Mouse (Mus musculus) heart, postnatal 14 days (tissue): Measurements from ENCODE around the gene Ccr4. TPM values are rescaled to one million over a fixed set of nuclear protein-coding genes. Genes with fewer than 3 reads are reported as not detected.
"Not testable (repeated sequence)": the region's sequence is repeated elsewhere in the genome, so short reads cannot be mapped to it uniquely, and the experiment has no call there.

Experiments used
- DNase-seq, 2 experiments: peaks; one replicate each; pipeline ENCODE4 v3.0.0; 2021 to 2022
- intact Hi-C: fragments of 180-260 bp; cut with DNase I; formaldehyde crosslinking; loops from one replicate; pipeline ENCODE4 v1.15.1; 2025
- total RNA-seq, 2 experiments: library from RNA; stranded (reverse); gene quantifications; 2 replicates each; pipeline ENCODE4 v1.2.3; 2021

Gene Ccr4
- total RNA-seq, 2 experiments from 2014 or later, result 0.68 TPM; not detected in 1

DNA sequence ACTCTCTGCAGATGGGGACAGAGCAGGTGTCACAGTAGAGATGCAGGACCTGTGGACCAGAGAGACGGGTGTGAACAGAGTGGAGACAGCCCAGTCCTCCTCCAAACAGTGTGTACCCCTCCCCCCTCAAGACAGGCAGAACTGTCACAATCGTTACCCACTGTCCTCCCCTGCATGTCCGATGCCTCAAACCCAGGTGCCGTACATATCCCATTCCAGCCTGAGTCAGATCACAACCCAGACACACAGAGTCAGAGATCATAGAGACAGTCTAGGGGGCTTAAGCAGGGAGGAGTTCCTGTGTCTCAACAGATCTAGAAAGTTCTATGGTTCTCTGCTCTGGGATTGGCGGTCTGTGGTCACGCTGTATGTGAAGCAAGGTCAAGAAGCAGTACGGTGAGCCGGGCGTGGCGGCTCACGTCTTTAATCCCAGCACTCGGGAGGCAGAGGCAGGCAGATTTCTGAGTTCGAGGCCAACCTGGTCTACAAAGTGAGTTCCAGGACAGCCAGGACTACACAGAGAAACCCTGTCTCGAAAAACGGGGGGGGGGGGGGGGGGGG, 20.4 kb upstream of the Ccr4 start:
- no peak for DNase-seq
- intact Hi-C loops, result no loop called here

DNA sequence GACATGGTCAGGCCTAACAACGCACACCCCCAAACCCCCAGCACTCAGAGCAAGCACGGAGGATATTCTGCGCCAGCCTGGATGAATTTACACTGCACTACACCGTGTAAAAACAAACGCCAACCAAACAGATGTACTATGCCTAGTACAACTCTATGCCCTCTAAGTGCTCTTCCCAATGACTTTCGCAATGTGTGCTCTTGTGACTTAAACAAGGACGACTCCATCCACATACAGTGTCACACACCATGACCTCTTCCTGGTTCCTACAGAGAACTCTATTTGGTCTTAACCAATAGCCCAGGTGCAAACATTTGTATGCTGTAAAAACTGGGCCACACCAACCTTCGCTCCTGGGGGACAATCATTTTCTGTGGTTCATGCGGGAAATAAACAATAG, 17.8 kb upstream of the Ccr4 start:
- no peak for DNase-seq
- intact Hi-C loops, result no loop called here

DNA sequence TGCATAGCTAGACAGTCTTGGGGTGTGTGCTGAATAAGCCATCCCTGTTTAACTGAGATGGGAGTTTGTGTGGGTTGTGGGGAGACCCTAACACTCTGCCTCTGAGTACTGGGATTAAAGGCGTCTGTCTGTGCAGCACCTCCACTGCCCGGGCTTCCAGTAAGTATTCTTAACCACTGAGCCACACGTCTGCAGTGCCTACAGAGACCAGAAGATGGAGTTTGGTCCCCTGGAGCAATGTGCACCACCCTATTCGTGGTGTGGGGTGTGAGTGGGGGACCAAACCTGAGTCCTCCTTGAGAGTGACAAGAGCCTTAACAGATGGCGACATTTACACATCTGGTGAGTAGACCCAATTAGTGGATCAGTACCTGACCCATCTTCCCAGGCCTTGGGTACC, 17.3 kb upstream of the Ccr4 start:
- DNase-seq, result no peak
- intact Hi-C loops, result no loop called here

DNA sequence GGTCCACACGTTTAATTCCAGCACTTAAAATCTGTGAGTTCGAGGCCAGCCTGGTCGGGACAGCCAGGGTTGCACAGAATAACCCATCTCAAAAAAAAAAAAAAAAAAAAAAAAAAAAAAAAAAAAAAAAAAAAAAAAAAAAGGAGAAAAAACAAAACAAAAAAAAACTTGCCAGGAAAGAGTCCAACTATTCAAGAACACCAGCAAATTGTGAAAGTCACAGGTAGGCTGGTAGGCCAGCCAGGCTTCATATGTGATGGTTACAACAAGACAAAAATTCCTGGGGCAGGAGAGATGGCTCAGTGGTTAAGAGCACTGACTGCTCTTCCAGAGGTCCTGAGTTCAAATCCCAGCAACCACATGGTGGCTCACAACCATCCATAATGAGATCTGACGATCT, 15.8 kb upstream of the Ccr4 start:
- DNase-seq, intact Hi-C loops: not testable (repeated sequence)

DNA sequence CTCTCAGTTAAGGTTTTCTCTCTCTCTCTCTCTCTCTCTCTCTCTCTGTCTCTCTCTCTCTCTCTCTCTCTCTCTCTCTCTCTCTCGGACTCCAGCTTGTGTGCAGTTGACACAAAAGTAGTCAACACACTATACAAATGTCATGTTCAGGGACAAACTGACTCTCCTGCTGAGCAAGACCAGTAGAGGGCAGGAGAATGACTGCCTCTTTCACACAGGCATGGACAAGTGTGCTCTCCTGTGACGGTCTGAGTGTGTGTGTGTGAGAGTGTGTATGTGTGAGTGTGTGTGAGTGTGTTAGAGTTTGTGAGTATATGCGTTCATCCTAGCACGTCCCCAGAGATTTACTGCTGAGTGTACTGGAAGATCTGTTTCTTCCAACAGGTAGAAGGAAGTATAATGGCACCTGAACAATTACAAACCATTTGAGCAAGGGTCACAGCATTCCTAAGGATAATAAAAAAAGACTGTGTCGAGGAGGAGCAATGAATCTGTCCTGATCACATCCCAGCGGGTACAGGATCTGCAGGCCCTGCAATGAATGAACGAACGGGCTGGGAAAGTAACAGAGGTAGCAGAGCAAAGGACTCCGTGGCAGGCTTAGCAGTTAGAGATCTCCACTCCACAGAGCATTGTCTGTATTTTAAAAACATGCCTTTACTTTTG, 14.2 kb upstream of the Ccr4 start:
- no peak for DNase-seq
- intact Hi-C loops, result loop anchor here (5.0 kb wide), 1 partner anchor 63 kb away; no protein-coding TSS in a partner anchor

DNA sequence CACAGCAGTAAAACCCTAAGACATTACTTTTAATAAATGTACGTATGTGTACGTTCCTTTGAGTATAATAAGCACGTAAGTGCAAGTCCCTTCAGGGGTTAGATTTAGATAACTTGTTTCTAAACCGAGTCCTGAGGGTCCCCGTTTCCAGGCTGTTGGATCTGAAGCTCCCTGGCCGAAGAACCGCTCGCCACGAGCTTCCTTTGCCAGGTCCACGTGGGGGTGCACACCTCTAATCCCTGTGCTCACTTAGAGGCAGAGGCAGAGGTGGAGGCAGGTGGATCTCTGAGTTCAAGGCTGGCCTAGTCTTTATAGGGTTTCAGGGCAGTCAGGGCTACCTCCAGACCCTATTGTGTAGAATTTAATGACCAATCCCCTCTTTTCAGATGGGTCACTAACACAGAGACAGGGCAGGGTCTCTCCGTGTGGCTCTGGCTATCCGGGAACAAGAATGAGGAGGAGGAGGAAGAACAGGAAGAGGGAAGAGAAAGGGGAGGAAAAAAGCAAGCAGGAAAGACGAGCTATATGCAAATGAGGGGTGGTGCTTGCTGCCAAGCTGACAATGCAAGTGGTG, 13.3 kb upstream of the Ccr4 start:
- no peak for DNase-seq
- intact Hi-C loops, result loop anchor here (5.0 kb wide), 1 partner anchor 64 kb away; no protein-coding TSS in a partner anchor

DNA sequence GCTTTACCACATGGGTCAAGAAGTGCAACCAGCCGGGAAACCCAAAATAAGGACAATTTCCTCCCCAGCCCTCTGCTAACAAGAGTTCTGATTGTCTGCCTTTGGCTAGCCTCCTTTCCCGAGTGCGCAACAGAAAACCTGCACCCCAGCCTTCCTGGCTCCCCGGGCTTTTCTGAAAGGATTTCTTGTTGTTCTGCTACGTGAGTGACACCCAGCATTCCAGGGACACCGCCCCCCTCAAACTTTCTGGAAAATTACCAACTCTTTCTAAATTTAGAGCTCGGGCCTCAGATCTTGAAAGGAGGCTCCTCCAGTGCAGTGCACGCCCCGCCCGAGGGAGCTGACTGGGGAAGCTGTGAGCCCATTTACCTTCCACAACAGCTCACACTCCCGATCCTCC, 10.6 kb upstream of the Ccr4 start, which contains the start of gene C130032M10Rik:
Gene C130032M10Rik, plus strand, starts transcription at position 334 of the 400 bp plus-strand sequence.
- intact Hi-C loops, result loop anchor here (5.0 kb wide), 1 partner anchor 67 kb away; no protein-coding TSS in a partner anchor
- no peak for DNase-seq

DNA sequence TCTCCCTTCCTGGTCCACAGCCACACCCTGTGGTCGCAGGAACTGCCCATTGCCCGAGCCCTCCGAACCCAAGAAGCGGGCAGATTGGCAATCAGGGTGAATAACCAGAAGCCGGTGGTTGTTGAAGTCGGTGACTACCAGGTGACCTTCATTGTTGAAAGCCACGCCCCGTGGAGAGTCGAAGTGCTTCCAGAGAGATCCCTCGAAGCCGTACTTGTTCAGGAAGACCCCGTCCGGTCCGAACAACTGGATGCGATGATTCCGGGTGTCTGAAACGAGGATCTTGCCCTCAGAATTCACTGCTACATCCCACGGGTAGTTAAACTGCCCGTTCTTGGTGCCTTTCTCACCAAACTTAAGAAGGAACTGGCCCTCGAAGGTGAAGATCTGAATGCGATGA, 8.1 kb upstream of the Ccr4 start:
- intact Hi-C loops, result no loop called here
- DNase-seq, result no peak

DNA sequence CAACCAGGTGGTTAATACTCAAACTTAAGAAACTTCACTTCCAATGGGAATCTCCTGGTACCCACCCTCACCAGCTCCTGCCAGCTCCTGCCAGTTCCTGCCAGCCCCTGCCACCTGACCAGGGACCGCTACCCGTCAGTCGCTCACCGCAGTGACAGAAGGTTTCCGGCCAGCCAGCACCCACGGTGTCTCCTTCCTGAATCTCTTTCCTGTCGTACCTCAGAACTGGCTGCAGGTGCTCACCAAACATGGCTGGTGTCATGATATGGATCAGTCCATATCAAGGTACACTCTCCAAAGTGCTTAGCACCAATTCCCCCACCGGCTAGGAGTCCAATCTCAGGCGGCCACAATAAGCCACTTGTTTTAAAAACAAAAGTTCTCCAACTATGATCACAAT, 5.1 kb upstream of the Ccr4 start:
- no peak for DNase-seq

DNA sequence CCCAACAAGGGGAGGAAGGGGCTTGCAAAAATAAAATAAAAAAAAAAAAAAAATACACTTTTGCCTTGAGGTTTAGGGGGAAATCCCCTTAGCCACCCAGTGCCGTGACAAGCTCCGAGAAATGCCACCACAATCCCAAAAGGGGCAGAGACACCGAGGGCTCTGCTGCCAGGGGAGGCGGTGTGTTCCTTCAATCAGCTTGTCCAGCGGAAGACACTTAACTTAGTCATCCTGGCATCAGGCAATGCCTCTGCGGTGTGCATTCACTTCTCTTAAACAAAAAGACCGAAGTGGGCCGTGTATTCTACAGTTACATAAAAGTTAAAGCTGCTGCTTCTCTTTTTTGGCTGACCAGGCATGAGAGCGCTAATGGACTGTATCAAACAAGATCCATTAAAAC, 2.7 kb upstream of the Ccr4 start:
- intact Hi-C loops, result no loop called here
- DNase-seq, result no peak

More for the DNA sequence above, 5.1 kb upstream of the Ccr4 start:
- intact Hi-C loops, result no loop called here

DNA sequence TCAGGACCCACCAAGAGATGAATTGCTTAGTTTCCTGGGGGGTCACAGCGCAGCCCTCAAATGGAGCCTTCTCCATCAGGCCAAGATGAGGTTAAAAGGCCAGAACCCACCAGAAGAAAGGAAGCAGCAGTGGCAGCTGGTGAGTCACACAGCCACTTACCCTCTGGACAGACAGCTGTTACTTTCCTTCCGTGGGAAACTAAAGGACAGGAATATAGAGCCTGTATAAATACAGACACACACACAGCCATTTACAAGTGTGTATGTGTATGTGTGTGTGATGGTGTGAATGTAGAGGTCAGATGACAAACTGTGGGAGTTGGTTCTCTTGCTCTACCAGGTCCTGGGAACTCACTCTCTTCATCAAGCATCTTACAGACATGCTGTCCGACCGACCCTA, 1.8 kb upstream of the Ccr4 start:
- no peak for DNase-seq
- intact Hi-C loops, result no loop called here

DNA sequence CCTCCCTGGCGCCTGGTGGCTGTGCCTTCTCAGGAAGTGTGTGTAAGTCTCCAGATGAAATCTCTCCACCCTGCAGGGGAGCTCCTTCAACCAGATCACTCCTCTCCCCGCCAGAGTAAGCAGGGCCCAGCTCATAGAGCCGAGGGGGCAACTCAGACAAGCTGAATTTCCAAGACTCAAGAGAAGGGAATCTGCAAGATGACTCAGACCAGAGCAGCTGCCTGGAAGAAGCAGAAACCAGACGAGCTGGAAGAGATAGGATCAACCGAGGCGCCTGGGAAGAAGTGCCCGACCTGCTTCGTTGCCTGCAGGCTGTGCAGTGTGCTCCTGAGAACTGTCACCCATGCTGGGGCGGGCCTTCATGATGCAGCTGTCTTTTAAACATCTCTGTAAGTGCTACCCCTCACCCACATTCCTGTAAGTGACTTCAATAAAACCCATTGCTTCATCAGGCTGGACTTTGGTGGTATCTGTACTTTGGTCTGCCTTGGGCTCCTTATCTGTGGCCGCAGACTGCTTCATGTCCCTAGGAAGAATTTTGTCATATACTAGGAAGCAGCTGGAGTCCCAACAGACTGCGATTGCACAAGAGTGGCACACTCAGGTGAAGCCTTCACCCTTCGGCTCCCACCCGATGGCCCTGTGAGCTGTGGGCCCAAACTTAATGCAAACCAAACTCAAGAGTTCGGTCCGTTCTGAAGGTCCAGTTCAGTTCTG, 1.8 kb downstream of the Ccr4 start:
- intact Hi-C loops, result no loop called here

DNA sequence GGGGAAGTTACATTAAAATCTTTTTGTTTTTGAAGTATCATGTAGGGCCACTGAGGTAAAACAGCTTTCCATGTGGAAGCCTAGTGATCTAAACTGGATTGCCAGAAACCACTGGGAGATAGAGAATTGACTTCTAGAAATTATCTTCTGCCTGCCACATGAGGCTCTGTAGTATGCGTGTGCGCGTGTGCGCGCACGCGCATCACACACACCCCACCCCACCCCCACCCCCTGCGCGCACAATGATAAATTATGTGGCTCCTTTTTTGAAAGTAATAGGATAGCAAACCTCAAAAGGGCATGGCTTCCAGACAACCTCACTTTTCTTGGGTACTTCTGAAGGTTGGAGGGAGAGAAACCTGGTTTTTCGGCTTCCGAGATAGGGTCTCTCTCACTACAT, 2.8 kb downstream of the Ccr4 start:
- intact Hi-C loops, result loop anchor here (2.0 kb wide), 1 partner anchor 79 kb away; no protein-coding TSS in a partner anchor

More for the DNA sequence above, 1.8 kb downstream of the Ccr4 start:
- no peak for DNase-seq

DNA sequence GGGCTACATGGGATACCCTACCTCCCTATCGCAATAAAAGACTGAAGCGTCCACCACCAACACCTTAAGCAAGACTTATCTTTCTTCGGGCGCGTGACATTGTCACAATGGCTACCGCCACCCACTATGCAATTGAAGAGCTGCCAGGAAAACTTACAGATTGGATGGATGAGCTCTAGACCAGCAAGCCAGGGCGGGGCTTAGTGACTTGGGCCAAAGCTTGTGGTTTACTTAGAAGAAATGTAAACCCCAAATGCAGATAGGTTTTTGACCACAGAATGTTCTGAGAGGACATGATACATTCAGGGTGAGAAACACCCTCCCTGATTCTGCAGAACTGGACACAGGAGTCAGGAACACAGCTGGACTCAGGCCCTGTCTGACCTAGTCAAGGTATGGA, 3.6 kb downstream of the Ccr4 start:
- intact Hi-C loops, result loop anchor here (2.0 kb wide), 1 partner anchor 80 kb away; no protein-coding TSS in a partner anchor
- DNase-seq, result no peak

More for the DNA sequence above, 2.8 kb downstream of the Ccr4 start:
- DNase-seq, result no peak

DNA sequence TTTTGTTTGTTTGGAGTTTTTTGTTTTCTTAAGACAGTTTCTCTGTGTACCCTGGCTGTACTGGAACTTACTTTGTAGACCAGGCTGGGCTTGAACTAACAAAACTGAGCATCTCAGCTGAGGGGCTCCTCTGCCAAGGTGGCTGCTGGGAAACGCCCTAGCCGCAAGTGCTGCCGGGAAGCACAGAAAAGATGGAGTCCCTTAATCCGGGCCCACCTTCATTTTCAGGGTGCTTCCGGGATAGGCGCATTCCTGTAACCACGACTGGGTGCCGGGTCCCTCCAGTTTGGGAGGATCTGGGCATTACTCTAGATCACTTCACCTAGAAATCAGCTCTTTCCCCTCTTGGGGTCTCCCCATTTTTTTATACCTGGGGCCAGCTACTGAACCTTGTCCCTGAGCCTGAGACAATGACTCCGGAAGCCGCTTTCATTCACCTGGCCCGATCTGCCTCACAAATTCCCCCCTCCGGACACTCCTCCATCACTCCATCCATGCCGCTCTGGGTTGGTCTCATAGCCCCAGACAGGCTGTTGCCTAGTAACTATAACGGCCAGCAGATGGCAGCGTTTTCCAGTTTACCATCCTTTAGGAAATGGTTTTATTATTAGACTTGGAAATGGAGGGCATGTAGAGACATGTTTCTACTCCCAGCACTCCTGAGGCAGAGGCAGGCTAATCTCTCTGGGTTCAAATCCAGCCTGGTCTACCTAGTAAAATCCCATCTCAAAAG, 4.8 kb downstream of the Ccr4 start:
- intact Hi-C loops, result loop anchor here (2.0 to 5.0 kb wide), 3 partner anchors 81 to 178 kb away; no protein-coding TSS in a partner anchor
- peak; percentile 60 to 74 for DNase-seq

DNA sequence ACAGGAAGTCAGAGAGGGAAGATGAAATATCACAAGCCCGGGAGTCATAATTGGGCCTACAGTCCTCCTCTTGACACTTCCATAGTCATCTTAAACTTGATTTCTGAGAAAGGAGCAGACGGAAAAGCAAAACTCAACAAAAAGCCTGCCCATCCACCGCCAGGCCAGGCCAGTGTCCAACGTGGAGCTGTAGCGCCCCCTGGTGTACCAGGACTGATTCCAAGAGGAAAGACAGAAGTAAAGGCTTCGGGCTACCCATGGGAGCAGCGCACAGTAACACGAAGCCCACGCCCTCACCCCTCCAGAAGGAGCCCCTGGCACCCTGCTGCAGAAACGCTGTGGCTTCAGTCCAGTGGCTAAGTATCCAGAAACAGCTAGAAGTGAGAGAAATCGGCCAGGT, 6.5 kb downstream of the Ccr4 start:
- DNase-seq, result peak; percentile 80 to 92
- intact Hi-C loops, result loop anchor here (2.0 to 5.0 kb wide), 2 partner anchors 83 to 176 kb away; no protein-coding TSS in a partner anchor

DNA sequence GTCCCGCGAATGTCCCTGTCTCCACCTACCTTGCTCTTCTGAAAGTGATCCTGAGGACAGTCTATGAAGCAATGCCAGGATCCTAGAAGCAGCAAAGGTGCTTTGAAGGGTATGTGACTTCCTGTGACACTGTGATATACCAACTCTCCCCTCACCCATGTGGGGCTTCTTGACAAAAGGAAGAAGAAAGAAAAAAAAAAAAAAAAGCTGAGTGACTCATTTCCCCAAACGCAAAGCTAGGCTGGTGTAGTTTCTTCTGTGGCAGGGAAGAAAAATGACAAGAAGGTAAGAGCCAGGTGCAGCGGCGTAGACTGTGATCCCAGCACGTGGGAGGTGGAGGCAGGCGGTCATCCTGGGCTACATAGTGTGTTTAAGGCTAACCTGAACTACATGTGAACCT, 8.2 kb downstream of the Ccr4 start:
- intact Hi-C loops, result loop anchor here (5.0 kb wide), 1 partner anchor 174 kb away; no protein-coding TSS in a partner anchor
- DNase-seq, result no peak

DNA sequence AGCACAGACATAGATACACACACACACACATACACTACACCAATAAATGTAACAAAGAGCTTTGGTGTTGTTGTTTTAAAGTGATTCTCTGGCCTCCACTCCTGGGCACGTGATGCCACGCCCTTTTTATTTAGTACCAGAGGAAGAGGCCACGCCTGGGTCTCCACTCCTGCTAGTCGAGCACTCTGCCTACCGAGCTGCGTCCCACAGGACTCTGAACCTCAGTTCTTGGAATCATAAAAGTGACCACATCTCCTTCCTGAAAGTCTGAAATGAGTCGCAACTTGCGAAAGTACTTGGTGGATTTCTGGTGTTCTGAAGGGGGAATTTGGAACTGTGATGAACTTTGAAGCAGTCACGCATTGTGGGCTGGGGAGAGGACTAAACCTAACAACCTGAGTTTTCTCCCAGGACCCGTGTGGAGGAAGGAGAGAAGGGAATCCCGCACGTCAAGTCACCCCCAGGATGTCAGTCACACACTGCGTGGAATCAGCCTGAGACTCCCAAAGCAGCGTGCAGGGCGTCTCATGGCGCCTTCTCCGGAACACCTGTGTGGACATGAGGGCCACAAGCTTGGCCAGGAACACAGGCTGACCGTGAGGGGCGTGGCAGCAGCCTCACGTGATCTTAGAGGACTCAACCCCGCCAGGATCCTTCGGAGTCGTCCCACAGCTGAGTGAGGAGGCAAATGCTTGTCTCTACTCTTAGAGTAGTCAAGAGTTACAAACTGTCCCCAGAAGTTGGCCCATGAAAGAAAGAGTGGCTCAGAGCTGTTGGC, 17.0 kb downstream of the Ccr4 start:
- DNase-seq, result no peak
- intact Hi-C loops, result no loop called here

DNA sequence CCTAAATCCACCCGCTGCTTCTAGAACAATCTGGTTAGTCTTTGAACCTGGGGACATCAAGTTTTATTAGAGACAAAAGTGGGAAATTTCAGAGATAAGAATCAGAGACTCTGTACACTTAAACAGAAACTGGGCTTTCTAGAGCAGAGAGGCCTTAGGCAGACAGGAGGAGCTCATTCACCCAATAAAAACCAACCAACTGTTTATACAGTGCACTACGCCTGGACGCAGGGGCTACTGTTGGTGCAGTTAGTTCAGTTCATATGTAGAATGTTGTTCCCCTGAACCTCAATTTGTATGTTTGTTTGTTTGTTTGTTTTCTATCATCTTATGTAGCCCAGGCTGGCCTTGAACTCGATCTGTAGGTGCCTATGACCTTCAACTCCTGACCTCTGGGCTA, 17.9 kb downstream of the Ccr4 start:
- intact Hi-C loops, result no loop called here
- DNase-seq, result no peak
